Mouse (Mus musculus): Measurements from ENCODE around the gene Otulin.

DNA sequence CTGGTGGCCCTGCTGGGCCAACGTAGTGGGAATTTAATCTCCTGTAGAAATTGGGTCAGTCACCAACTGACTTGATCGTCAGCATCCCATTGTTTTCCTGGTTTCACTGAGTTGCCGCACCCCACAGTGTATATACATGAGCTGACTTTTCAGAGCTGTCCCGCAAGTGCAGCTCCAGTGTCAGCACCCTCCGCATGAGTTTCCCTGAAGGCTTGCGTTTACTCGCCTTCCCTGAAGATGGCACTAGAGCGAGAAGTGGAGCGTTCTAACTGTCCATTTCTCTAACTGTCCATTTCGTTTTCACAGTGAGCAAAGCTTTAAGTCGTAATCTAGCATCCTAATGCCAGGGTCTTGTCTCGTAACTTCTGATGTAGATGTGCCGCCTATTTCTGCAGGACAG lies 36.8 kb downstream of the Otulin start:
- TF ChIP-seq POLR2A (IDR thresholded peaks at IDR 0.05; ENCODE audit: extremely low read depth, insufficient read depth, low read length) (no peak), CTCF (IDR thresholded peaks at IDR 0.05; ENCODE audit: low read depth, low read length) (no peak)

Data from liver, adult 2 months (tissue).